Mouse (Mus musculus) cerebellum, adult 9-11 months (tissue): ENCODE measurements at regions not wholly inside any gene's neighbourhood (a gene's known extent, or its start where the extent isn't known, plus 50 kb on each side); places are given as distances from the start of the nearest gene placed in this dataset.
A peak's percentile ranks its signal among the peaks of the same experiment; 100 is the strongest.

Source experiments
- DNase-seq: peaks from one replicate; pipeline ENCODE4 v3.0.0; 2022

DNA sequence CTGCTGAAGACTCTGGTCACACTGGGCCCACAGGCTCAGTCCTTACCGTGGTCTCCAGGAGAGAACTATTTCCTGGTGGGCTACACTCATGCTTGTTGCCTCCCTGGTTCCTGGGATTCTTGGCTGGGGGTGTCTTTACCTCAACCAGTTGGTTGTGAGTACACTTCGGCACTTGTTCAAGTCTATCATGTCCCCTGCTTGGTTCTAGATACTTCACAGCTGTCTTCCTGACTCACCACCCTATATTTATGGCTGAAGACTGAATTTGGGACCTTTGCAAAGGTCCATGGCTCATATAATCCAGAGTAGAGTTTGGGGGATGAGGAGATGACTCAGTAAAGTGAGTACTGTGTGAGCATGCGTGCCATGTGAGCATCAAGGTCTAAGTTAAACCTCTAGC is 245.0 kb upstream of the Habp2 start:
- DNase-seq: no peak

DNA sequence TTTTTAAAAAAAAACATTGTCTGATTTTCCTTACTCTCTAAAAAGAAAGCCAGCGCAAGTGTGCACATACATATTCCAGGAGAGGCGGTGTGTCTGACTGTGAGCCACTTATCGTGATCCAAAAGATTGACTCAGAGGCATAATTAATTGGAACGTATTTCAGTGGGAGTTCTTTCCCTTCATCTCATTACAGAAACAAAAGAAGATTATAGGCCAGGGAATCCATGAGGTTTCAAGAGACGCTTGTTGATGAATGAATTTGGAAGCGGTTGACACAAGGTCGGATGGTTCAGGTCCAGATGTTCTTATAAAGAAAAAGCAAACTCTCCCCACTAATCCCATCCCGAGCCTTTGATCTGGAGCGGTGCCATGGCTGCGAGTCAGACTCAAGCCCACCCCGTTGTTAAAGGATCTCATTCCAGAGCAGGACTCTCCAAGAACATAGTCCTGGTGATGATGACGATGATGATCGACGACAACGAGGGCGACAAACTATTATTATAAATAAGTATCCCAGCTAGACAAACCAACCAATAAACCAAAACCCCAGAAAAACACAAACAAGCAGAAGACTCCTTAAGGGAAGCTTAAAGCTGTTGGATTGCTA is 240.1 kb upstream of the Habp2 start:
- no peak for DNase-seq

DNA sequence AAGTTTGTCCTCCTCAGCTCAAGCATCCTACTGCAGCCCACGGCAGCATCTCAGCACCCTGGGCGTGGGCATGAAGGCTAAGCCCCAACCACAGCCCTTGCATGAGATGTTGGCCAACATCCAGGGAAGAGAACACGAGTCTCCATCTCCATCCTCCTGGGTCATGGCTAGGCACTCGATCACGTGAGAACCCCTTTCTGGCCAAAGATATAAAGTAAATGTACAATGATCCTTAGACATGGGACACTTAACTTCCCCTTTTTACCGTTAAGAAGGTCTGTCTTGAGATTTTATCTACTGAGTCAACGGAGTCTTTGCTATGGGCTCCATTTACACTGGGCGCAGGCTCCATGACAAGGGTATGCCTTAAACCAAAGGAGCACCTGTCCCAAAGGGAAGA is 232.8 kb upstream of the Habp2 start:
- DNase-seq: no peak

DNA sequence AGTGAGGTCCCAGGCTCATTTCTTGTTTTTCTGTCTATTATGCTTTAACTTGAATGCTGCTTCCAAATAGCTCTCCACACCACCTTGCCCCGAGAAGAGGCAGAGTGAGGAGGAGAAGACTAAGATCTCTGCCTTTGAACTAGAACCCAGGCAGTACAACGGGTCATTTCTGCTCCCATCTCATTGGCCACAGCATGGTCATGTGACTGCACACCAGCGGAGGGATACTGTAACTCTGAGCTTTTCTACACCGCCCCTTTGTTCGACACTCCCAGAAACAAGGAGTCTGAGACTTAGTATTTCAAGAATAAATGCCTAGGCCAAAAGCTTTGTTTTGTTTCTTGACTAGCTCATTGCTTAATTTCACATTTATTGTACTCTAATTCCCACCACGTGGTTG is 230.5 kb upstream of the Habp2 start:
- no peak for DNase-seq

DNA sequence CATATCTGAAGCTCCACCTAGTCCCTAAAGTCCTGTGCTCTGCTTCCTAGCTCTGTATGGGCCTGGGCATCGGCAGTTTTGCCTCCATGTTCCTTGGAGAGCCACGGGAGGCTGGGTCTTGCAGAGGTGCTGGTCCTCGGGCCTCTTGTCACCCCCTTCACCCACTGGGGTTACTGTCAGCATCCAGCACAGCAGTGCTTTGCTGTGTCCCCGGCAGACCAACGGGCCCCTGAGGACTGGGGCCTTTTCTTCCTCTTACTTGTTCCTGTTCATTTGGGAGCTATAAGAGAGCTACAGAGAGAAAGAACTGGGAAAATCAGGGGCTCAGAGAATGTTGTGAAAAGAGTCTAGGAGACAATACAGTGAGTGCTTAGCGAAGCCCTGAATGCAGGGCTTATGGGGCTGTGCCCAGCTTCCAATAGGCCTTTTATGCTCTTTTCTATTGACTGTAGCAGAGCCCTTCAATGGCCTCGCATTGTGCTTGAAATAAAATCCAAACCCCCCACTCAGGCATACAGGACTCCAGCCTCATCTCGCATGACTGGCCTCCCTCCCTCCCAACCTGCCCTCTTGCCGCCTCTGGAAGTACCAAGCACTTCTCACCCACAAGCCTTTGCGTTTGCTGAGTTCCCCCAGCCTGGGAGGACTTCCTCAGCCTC is 224.9 kb upstream of the Habp2 start:
- no peak for DNase-seq

DNA sequence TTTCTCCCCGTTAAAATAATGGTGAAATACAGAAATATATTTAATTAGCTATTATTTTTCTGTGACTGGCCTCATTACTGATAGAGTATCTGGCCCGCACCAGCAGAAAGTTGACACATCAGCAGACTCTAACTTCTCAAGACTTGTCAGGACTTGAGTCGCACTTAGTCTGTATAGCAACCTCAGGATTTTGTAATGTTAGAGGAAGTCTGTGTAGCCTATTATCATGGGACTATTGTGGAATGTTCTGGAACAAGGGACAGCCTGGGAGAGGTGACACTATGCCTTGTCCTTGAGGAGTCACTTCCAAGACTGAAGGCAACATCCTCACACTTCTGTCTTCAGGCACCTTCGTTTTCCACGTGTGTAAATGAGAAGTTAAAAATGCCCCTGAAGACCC is 223.8 kb upstream of the Habp2 start:
- no peak for DNase-seq

DNA sequence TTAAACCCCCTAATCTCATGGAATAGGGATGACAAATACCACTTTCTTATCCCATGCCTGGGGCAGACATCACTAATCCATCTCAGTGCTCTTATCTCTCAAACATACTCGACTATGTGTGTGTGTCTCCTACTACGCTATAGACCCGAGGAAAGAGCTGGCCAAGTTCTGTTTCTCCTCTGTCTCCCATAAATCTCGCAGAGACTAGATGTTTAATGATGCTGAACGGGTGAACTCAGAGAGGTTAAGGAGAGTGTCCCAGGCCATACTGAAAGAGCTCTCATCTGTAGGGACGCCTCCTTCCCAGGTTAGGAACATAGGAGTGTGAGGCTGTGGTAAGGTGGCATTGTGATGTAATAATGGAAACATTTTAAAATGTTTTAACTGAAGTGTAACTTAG is 221.2 kb upstream of the Habp2 start:
- DNase-seq: no peak

DNA sequence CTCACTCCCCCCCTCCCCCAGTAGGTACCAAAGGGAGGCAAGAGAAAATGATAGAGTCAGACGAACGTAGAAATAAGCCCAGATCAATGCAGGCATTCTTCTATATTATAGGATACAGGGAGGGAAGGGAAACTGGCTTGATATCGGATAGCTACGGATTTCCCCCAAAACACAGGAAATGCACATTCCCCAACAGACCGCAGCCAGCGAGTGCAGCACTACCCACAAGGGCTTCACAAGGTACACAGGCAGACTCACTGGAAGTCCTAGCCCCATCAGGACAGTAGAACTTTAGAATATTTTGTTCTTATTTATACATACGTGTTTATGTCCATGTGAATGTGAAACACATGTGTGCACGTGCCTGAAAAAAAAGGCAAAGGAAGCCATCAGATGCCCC is 218.8 kb upstream of the Habp2 start:
- DNase-seq: no peak

DNA sequence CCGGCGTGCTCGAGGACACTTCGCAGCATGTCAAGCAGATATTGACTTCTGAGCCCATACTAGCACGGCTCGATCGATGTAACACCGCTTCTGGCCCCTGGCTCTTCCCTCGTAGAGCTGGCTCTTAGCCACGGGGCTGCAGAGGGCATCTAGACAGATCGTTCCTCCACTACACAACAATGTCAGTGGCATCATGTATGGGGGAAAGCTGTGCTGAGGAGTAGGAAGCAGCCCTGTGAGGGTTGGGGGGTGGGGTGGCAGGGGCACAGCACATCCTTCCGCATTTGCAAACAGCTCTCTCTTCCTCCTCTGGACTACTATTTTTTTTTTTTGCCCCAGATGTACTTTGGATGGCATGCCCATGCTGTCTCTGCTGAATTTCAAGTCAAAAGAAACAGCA is 218.1 kb upstream of the Habp2 start:
- DNase-seq: no peak

DNA sequence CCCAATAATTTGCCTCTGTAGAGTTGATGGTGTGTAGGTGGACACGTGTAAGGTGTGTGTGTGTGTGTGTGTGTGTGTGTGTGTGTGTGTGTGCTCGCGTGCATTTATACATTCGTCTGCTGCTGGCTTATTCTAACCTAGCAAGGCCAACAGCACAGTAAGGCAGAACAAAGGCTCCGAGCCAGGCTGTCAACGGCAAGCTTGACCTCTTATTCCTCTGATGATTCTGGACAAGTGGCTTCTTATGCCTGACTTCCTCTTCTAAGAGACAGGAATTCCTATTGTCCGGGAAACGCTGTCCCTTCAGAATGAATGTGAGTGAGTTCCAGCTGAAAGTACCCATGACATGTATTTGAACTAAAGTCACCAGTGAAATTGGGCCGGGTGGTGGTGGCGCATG is 217.7 kb upstream of the Habp2 start:
- DNase-seq: peak; percentile 3

DNA sequence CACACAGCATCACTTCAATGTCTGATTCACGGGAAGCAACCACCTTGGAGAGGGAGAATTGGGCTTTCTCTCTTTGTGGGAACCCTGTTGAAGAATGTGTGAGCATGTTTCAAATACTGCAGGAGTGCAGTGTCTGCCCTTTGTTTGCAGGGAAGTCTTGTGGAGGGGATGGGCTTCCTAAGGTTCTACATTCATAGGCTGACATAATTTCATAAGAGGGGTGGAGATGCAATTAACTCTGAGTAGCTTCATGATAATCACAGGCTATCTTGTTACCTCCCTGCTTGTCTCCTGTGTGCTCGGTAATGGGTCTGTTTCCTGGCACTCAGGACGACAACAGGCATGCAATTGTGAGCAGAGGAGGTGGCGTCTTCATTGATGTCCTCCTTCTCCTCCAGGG is 215.6 kb upstream of the Habp2 start:
- DNase-seq: no peak

DNA sequence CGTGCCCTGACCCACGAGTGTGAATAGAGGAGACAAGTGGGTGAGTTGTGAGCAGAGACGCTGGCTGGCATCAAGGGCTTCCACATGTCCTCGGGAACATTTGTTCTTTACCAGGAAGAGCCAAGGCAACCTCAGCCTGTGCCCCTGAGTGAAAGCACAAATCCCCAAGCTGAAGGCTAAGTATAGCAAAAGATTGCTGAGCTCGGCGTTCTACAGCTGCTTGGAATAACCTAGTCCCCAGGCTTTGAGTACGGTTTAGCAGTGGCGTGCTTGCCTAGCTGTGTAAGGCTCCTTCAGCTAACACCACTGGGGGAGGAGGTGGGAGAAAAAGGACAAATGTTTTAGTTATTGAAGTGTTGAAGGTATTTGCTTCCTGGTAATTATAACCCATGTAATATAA is 210.8 kb upstream of the Habp2 start:
- no peak for DNase-seq

DNA sequence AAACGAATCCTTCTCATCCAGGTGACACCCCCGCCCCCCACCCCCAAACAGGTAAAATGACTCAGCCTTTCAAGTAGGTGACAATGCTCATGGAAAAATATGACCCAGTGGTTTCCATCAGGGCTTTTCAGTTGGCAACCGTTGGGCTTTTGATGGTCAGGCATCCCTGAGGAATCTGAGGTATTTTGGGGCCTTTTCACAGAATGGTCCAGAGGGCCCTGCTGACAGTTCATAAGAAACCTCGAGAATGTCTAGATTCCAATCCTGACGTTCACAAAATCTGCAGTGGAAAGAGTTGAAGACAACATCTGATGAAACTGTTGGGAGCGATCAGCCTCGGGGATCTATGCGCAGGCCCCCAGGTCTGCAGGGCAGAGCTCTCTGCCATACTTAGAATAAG is 209.4 kb upstream of the Habp2 start:
- DNase-seq: no peak

DNA sequence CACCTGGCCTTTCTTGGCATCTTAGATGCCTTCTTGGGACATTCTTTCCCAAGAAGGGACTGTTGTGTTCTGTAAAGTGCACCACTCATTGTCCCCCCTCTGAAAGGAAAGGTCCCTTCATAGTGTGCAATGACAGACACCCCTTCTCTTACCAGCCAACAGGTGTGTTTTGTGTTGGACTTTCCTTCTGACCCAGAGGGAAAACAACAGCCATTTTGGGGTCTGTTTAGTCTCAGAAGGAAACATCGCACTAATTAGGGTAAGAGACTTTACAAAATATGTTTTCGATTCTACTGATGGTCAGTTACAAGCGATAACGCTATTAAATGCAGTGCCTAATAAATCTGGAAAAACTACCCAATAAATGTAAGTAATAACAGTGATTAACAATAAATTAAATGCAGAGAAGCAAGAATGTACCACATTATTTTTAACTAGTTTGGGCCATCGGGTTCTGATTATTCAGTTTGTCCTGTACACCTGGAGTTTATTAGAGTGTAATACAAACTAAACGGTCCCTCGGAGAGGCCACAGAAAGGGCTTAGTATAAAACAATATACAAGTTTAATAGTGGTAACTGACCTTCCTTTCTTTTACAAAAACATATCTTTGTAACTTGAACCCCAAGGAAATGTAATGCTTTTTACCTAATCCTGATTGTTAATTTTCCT is 200.4 kb upstream of the Habp2 start:
- no peak for DNase-seq

DNA sequence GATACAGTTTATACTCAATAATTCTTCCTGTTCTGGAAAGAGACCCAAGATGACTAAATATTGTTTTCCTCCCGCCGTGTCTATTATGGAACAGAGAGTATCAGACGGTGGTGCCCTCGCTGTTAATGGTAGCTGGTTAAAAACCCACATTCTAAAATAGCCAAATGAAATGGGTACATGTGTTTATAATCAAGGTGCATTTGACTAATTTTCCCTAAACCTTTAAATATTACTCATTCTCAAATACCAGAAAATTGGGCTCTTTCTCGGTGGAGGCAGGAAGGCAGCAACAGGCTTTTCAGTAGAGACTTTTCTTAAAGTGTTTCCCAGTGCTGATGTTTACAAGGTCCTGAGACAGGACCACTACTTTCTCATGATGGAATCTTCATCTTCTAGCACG is 199.8 kb upstream of the Habp2 start:
- no peak for DNase-seq

DNA sequence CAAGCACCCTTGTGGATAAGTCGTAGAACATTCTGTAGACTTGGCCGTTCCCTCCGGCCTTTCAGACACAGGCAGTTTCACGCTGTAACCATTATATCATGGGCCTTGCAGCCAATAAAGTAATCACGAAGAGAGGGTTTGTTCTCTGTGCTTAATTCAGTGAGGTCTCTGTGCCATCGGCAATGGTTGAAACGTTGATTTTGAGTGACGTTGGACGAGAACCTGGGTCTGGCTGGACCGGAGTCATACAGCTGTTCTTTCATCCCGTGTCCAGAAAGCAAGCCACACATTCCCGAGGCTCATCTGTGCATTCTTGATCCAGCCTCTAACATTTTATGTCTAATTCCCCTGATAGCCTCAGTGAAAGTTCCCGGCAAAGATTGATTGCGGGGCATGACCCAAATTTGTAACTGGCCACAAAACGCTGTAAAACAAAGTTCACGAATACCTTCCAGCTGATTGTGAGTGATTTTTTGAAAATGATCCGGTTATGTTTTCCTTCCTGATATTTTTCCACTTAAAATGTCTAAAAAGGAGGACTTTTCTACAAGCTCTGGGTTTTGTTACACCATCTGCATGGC is 197.1 kb upstream of the Habp2 start:
- no peak for DNase-seq

DNA sequence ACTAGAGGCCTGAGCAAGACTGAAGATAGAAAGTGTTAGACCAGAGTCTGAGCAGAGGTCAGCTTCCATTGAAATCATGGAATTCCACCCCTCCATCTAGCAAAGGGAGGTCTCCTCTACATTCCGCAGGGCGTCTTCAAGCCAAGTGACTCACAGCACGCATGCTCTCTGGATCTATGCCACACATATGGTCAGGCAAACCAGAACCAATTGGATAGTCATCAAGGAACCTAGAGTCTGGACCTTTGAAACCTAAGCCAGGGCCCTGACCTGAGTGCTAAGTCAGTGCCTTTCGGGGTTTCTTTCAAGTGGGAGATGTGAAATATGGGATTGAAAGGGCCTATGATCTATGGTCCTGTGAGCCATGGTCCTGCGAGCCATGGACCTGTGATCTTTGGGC is 195.4 kb upstream of the Habp2 start:
- DNase-seq: no peak

DNA sequence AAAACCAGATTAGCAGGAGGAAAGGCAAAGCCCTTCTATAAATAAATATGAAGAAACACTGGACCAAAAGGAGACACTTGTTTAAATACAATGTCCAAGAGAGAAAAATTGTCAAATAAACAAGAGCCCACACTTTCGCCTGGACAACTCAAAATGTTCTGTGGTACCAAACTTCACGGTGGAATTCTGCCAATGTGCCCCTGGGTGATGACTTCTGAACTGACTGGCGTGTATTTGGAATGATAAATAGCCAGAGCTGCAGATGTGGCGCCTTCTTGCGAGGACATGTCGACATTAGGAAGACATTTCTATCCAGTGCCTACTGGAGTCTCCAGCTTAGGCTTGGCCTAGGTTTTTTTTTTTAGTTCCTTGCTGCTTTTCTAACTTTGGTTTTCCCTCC is 191.1 kb upstream of the Habp2 start:
- no peak for DNase-seq

DNA sequence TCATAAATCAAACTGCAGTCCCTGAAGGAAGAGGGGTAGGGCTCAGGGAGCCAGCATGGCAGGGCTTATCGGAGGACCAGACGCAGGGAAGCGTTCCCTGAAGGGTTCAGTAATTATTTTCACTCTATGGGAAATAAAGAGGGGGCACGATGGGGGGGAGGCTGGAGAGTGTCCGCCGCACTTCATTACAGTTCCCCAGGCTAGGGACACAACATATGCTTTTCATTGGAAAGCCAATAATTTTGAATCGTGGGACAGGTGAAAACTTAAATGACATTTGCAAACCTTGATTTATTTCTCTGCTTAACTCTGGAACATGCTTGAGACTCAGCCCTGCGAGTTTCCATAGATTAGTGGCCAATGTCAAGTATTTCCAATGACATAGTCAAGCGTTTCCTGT is 187.2 kb upstream of the Habp2 start:
- DNase-seq: no peak

DNA sequence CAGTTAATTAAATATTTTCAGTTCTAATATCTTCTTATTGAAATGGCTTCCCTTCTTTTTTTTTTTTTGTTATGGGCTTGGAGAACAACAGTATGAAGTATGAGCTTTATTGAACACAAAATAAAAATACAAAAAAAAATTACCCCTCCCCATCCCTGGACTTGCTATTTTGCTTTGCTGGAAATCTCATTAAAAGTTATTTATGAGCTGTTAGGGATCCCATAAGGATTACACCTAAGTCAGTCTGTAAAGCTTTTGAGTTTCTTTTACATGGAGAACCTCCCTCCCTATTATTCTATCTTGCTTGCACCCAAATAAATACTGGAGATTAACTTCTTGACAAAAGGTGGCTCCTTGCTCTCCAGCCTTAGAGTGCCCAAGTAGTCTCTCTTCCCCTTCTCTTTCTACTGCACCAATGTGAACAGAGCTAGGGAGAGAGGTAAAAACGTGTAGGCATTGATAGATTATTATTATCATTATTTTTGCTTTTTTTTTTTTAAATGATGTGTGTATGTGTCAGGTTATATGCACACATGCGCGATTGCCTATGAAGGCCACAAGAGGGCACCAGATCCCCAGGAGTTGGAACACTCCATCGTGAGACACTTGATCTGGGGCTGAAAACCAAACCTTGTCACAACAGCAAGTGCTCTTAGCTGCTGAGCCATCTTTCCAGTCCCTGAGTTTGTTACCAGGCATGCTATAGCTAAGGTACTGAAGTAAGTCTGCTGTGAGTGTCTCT is 186.6 kb upstream of the Habp2 start:
- DNase-seq: no peak

DNA sequence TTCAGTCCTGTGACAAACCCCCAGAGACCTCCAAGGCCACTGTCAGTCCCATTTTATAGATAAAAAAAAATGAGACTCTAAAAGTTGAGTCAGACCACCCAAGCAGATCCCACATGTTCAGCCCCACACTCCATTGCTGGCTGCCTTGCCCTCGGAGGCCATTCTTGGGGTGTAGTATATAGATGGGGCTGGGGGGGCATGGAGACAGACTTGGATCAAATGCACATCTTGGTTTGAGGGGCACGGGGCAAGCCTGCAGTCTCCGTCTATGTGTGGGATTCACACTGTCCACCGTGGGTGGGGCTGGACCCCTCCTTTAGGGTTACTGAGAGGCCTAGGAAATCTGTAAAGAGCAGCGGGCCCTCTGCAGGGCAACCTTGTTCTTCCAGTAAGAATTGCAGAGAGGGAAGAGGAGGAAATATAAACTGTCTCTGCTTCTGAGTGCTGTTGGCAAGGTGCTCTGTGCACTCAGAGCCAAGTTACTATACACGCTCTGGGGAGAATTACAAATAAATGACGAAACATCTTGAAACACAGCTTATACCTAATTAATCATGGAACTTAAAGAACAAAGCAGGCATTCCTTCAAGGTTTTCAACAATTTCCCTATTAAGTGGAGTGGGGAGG is 184.4 kb upstream of the Habp2 start:
- no peak for DNase-seq

DNA sequence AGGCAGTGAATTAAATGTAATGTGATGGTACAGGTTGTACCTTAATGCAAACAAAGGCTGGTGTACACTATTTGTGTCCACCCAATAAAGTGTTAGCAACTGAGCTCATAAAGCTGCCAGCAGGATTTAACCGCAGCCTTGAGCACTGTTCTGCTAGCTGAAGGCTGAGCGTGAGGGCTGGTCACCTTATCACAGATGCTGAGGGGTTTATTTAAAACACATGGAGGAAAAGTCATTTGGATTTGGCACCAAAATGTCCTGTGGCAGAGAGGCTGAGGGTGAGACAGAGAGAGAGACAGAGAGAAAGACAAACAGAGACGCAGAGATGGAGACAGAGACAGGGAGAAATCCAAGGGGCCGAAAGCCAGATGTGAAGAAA is 181.9 kb upstream of the Habp2 start:
- no peak for DNase-seq

DNA sequence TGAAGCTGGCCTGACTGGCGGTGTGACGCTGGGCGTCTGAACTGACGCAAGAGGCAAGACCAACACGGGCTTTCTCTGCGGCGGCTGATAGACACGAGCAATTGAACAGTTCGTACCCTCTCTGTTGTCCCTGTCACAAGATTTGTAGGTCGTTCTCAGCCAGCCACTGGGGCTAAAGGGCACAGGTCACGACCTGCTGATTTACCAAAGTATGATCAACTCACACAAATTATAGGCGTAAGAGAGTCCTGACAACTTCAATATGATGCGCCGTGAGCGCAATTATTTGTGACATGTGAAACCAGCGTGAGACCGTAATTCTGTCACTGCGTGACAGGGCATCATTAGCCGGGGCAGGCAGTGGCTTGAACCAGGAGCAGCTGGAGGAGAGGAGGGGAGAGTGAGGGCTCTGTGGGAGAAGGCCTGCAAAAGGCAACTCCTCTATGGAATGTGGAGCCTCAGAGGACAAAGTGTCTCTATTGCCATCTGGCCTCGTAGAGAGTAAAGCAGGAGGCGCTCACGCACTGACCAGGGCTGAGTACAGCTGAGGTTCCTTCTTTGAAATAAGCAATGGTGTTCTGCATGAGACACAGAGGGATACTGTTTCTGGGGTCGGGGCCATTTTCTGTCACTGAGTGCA is 181.4 kb upstream of the Habp2 start:
- DNase-seq: no peak
